Mouse (Mus musculus) ovary, adult 18-20 months (tissue): ENCODE measurements at regions not wholly inside any gene's neighbourhood (a gene's known extent, or its start where the extent isn't known, plus 50 kb on each side); places are given as distances from the start of the nearest gene placed in this dataset.

Source experiments
- DNase-seq: peaks from one replicate; pipeline ENCODE4 v3.0.0; 2022; ENCODE audit warnings: low spot score, mixed read lengths

- no peak for DNase-seq
Measured at GRCm38 (mm10) chr2:74930702-74931101, 105.1 kb downstream of the Mtx2 start.

GRCm38 (mm10) chr2:74933190-74933589 lies 107.6 kb downstream of the Mtx2 start:
- DNase-seq, result peak; percentile 4

DNA sequence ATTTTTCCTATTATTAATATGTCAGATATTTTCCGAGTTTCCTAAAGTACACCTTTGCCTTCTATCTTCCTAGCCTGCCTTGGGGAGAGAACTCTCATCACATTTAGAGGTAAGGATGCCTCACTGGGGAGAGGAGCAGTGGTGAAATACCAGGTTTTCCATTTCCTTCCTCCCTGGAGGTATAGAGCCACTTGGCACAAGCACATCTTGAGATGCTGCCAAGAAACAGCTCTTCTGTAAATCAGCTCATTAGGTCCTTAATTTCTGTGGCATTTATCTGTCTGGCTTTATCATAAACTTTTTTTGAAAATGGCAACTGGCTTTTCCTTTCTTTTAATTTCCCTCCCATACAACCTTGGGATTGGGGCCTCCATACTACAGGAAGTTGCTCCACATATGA lies 108.2 kb downstream of the Mtx2 start:
- no peak for DNase-seq

DNA sequence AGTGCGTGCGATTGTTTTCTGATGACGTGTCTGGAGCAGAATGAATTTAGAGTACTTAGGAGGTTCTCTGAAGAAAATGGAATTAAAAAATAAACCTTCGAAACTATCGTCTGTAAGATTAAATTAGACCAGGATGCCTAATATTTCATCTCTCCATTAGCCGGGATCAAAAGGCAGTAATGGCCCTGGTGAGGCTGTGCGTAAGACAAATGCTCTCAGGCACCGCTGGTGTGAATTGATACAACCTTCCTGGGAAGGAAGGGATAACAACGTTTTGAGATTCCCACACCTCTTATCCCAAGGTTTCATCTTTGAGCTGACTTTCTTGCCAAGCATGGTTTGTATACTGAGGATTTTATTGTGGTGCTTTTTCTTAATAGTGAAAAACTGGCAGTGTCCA lies 113.1 kb downstream of the Mtx2 start:
- DNase-seq, result no peak

- DNase-seq, result no peak
Measured at GRCm38 (mm10) chr2:74941966-74942365, 116.4 kb downstream of the Mtx2 start.

- DNase-seq, result no peak
Measured at GRCm38 (mm10) chr2:74942611-74943198, 117.1 kb downstream of the Mtx2 start.

GRCm38 (mm10) chr2:74945185-74945749 lies 119.7 kb downstream of the Mtx2 start:
- no peak for DNase-seq

- no peak for DNase-seq
Measured at GRCm38 (mm10) chr2:74951401-74952260, 126.0 kb downstream of the Mtx2 start.

DNA sequence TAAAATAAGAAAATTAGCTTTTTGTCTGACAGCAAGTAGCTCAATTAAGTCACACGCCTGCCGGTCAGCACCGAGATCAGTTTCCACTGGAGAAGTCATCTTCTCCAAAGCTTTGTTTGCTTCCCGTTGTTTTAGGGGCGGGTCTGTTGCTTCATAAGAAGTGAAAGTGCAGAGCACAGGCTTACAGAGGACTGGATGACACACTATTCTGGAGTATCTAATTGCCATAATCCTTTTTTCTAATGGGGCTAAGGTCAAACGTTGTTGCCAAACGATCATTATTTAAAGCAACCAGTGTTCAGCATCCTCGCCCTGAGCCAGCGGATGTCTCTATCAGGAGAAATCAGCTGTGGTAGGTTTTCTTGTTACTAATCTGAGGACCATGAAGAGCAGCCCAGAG lies 128.5 kb downstream of the Mtx2 start:
- DNase-seq, result no peak

DNA sequence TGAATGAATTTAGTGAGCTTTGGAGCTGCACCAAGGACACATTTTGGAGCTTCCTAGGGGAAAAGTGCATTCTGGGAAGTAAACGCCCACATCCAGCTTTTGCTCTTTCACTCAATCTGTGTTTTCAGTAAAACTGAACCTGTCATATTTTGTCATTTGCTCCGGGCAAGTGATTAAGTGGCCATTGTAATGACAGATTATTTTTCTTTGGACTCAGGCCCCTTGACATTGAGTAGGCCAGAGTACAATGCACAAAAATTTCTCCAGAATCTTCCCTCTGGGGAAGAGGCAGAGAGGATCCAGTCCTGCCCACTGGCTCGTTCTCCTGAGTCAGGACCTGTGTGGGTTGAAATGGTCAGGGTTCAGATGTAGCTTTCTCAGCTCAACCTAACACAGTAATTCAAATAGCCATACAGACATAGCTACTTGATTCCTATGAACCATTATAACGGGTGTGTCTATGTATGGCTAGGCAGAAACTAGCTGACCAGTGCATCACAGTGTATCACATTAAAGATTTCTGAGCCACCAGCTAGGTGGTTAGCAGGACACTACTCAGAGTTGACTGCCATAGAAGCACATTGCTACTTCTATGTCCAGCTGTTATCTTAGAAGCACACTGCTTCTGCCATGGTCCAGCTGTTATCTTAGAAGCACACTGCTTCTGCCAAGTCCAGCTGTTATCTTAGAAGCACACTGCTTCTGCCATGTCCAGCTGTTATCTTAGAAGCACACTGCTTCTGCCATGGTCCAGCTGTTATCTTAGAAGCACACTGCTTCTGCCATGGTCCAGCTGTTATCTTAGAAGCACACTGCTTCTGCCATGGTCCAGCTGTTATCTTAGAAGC lies 129.9 kb downstream of the Mtx2 start:
- no peak for DNase-seq

- no peak for DNase-seq
Measured at GRCm38 (mm10) chr2:74956129-74956450, 130.5 kb downstream of the Mtx2 start.

DNA sequence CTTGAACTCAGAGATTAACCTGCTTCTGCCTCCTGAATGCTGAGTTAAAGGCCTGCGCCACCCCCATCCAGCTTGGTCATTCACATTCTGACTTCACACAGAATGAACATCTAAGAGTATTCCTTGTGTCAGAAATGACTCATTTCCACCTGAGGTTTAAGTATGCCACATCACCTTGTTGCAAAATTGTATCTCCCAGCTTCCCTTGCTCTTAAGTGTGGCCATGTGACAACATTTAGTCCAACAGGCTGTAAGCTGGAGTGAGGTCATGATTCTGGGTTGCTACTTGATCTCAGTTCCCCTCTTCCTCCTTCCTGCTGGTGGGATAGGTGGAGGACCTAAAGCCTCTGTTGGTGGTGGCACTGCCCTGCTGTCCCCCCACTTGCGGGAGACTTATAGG lies 131.0 kb downstream of the Mtx2 start:
- no peak for DNase-seq

- no peak for DNase-seq
Measured at GRCm38 (mm10) chr2:74959936-74960335, 134.3 kb downstream of the Mtx2 start.

DNA sequence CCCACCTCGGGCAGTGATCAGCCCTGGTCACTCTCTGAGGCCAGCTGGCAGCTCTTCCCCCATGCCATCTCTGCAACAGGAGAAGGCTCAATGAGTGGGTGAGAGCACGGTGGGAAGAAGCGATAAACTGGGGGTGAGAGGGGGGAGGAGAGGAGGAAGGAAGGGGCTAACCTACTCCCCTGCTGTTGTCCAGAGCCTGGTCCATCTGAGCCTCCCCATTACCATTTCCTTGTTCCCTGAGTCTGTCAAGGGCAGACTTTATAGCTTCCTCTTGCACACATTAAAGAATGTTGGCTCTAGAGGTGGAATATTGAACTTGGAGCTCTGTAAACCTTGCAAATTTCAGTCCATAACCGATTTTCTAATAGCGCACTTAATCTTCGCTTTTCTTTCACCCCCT lies 136.8 kb downstream of the Mtx2 start:
- DNase-seq, result no peak

GRCm38 (mm10) chr2:74964360-74964759 lies 138.8 kb downstream of the Mtx2 start:
- DNase-seq, result peak; percentile 62

GRCm38 (mm10) chr2:74964980-74965379 lies 139.4 kb downstream of the Mtx2 start:
- no peak for DNase-seq

GRCm38 (mm10) chr2:74965384-74966060 lies 139.9 kb downstream of the Mtx2 start:
- no peak for DNase-seq

- no peak for DNase-seq
Measured at GRCm38 (mm10) chr2:74970611-74971265, 145.1 kb downstream of the Mtx2 start.

- no peak for DNase-seq
Measured at GRCm38 (mm10) chr2:74973386-74973785, 147.8 kb downstream of the Mtx2 start.

DNA sequence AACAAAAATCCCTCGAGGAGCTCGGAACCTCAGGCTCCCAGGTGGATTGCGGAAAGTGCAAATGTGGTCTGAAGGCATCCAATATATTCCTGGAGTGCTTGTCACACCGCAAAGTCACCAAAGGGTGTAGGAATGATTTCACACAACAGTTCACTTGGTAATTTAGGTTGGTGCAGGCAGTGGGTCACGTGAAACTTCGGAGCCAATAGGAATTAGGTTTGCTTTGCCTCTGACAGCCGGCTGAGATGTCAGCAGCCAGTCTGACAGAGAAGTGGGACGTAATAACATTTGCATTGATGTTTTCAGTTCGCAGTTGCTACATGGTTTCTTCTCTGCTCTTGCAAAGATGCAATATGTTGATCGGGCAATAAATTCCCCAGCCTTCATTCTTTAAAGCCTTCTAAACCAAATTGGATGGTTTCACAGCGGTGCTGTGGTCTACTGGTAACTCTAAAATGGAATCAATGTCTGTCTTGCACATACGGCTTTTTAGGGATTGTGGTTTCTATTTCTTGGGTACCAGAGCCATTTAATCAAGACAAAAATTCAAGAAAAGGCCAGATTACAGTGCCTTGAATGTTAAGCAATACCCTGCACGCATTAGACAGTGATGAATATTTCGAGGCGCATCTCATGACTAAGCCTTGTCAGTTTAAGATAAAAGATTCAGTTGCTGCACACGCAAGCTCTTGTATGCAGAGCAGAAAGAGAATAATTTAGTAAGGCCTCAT lies 149.2 kb downstream of the Mtx2 start:
- no peak for DNase-seq

- no peak for DNase-seq
Measured at GRCm38 (mm10) chr2:74977348-74977747, 151.7 kb downstream of the Mtx2 start.
